Mouse (Mus musculus) limb, embryonic 15.5 days (tissue): ENCODE measurements around the gene Lax1. TPM values are rescaled to one million over a fixed set of nuclear protein-coding genes. Genes with fewer than 3 reads are reported as not detected.

Experiments
- microRNA-seq: library from miRNA; unstranded; fragments of <30 nt; microRNA quantifications from one replicate; pipeline ENCODE4, GENCODE M21; 2016
- polyA plus RNA-seq: library from polyadenylated mRNA; unstranded; fragments of >200 nt; fragmentation: Nextera tagmentation; extraction: Ambion mirVana; gene quantifications from 2 replicates; pipeline ENCODE4 v1.2.1, GENCODE M21; 2015

The Lax1 gene
- polyA plus RNA-seq, 1 experiment from 2014 or later = 0.42 TPM

Small RNA genes lying within 50 kb of the gene (microRNA-seq; reads per million reads assigned to microRNA genes)
- 2.3 reads per million, percentile 4 among the genes with 10 or more reads in this experiment for gene Mir6903

Other genes with a start within 250 kb of the Lax1 start
- gene Snrpe, start 79.8 kb downstream of the Lax1 start, polyA plus RNA-seq = 409 and 527 TPM in 2 replicates
- not detected in 2 replicates for gene Zbed6, start 29.2 kb downstream of the Lax1 start, polyA plus RNA-seq
- 5.7 and 6.6 TPM in 2 replicates for gene Gm38394, start 28.8 kb downstream of the Lax1 start, polyA plus RNA-seq
- 22.4 and 23.9 TPM in 2 replicates for gene Atp2b4, start 110.9 kb upstream of the Lax1 start, polyA plus RNA-seq
- 0.71 and 0.83 TPM in 2 replicates for gene Optc, start 217.9 kb upstream of the Lax1 start, polyA plus RNA-seq
- 17.9 and 20.3 TPM in 2 replicates for gene Prelp, start 231.3 kb upstream of the Lax1 start, polyA plus RNA-seq